Mouse (Mus musculus): Measurements from ENCODE around the gene Hist1h4h.

Hist1h4h gene

DNA sequence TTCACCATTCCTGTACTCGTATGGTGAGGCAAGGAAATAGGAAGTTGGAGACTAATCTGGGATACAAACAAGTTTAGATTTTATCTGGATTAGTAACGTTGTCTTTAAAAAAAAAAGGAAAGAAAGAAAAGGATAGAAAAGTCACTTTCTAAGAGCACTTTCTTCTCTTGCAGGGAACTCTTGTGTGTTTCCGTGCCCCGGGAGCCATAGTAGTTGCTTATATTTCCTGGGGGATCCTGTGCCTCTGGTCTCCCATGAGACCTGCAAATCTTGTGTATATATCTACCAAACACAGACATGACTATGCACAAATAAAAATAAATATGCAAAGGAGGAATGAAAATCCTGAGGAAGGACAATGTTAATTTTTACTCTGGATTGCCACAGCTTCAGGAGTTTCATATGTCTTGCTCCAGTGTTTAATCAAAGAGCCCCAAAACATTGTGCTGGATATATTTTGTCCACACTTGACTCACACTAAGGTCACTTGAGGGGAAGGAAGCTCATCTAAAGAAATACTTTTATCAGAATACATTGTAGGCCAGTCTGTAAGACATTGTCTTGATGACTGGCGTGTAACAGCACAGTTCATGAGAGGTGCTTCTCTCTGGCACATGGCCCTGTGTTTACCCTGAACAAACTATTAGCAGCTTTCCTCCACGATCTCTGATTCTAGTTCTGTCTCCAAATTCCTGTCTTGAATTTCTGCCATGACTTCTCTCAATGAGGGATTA is 46.2 kb downstream of the Hist1h4h start:
- no peak for DNase-seq

DNA sequence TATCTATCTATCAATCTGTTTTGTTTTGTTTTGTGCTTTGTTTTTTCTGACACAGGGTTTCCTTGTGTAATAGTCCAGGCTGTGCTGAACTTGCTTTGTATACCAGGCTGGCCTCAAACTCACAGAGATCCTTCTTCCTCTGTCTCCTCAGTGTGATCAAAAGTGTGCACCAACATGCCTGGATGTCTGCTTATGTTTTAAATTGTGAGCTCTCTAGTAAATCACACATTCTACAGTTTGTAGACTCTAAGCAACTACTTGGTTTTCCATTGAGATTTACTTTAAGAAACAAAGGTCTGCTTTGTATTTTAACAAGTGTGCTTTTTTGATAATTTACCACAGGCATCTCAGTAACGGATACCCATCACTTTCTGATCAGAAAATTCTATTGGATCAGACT is 47.0 kb downstream of the Hist1h4h start:
- no peak for DNase-seq

Data from lung, postnatal 4 days (tissue).